Mouse (Mus musculus) MEL (cell line): ENCODE measurements around the gene Eif4b.

Experiments
- CHD2 ChIP-seq: IDR thresholded peaks from 2 replicates; pipeline ENCODE4 v1.6.1; 2011; ENCODE audit warnings: low read length, improper control_type of control experiment
- CTCF ChIP-seq, 3 experiments: IDR thresholded peaks in 2 of 3; conservative IDR thresholded peaks in 1 of 3; 2 replicates each; pipeline ENCODE4 v1.5.1; 2011 to 2012; ENCODE audit warnings: low read length in 3 of 3, low read depth in 2 of 3, mild to moderate bottlenecking in 2 of 3, improper control_type of control experiment in 1 of 3, inconsistent platforms in 1 of 3, mixed read lengths in 1 of 3, moderate library complexity in 1 of 3; ENCODE audit not compliant: control insufficient read depth in 1 of 3, insufficient read depth in 1 of 3, poor library complexity in 1 of 3, severe bottlenecking in 1 of 3
- ELF1 ChIP-seq: IDR thresholded peaks from 2 replicates; pipeline ENCODE4 v1.6.1; 2014; ENCODE audit warnings: low read depth, mild to moderate bottlenecking, inconsistent platforms, low read length, improper control_type of control experiment, moderate library complexity
- GABPA ChIP-seq: IDR thresholded peaks from 2 replicates; pipeline ENCODE4 v1.6.1; 2012; ENCODE audit warnings: low read depth, mild to moderate bottlenecking, inconsistent platforms, low read length, improper control_type of control experiment, moderate library complexity
- MAFK ChIP-seq: IDR thresholded peaks from 2 replicates; pipeline ENCODE4 v1.6.1; 2011; ENCODE audit warnings: low read depth, mild to moderate bottlenecking, low read length, improper control_type of control experiment, borderline replicate concordance
- NRF1 ChIP-seq: IDR thresholded peaks from 2 replicates; pipeline ENCODE4 v1.6.1; 2014; ENCODE audit warnings: low read depth, mild to moderate bottlenecking, inconsistent platforms, low read length, improper control_type of control experiment, moderate library complexity; ENCODE audit not compliant: poor library complexity, insufficient read depth, severe bottlenecking
- POLR2A ChIP-seq, 2 experiments: IDR thresholded peaks; 2 replicates each; pipeline ENCODE4 v1.6.1; 2011 to 2012; ENCODE audit warnings: low read length in 2 of 2, mild to moderate bottlenecking in 2 of 2, control low read depth in 1 of 2, improper control_type of control experiment in 1 of 2, low read depth in 1 of 2, moderate library complexity in 1 of 2; ENCODE audit not compliant: control insufficient read depth in 1 of 2, insufficient read depth in 1 of 2, poor library complexity in 1 of 2
- POLR2AphosphoS2 ChIP-seq: IDR thresholded peaks from 2 replicates; pipeline ENCODE4 v1.6.1; 2011; ENCODE audit warnings: low read length, improper control_type of control experiment
- UBTF ChIP-seq: IDR thresholded peaks from 2 replicates; pipeline ENCODE4 v1.6.1; 2012; ENCODE audit warnings: low read depth, mild to moderate bottlenecking, inconsistent platforms, low read length, improper control_type of control experiment, moderate library complexity, borderline replicate concordance; ENCODE audit not compliant: insufficient read depth
- USF1 ChIP-seq: IDR thresholded peaks from 2 replicates; pipeline ENCODE4 v1.6.1; 2014; ENCODE audit warnings: low read depth, mild to moderate bottlenecking, inconsistent platforms, low read length, improper control_type of control experiment, moderate library complexity
- ZNF384 ChIP-seq: IDR thresholded peaks from 2 replicates; pipeline ENCODE4 v1.6.1; 2012; ENCODE audit warnings: low read depth, mild to moderate bottlenecking, inconsistent platforms, low read length, improper control_type of control experiment

DNA sequence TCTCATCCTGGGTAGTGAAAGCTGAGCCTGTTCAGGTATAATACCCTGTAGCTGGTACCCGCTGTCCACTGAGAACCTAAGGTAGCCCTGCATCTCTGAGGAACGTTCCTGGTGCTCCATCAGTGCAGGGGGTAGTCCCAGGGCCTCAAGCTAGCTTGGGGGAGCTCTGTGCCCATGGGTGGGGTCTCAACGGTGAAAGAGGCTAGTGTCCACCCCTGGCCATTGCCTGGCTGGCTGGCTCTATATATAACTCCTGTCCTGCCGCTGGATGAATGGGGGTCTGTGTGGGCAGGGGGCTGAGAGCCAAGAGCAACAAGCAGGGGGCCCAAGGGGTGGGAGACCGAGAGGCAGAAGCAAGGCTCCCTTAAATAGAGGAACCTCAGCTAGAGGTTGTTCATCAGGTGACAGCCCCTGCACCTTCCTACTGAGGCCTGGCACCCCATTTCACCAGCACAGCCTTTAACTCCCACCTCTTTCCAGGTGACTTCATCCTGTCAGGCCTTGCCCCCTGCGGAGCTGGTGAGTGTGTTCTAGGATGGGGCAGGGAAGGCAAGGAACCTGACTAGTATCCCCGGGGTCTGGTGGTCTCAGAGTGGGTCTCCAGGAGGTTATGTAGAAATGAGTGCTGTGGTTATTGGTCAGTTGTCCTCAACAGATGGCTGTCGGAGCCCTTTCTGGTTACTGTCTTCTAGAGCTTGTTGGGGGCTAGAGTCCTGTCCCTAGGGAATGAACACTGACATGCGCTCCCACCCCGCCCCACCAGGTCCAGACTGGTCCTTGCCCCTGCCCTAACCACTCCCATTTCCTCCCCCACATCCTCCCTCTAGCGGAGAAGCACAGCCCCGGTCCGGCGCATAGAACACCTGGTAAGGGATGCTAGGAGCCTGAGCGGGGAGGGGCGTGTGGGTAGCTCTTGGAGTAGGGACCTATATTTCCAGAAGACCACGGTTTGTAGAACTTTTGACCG lies 32.5 kb downstream of the Eif4b start:
- TF ChIP-seq CTCF (IDR thresholded peaks at IDR 0.05 in 2 of 3, conservative IDR thresholded peaks at IDR 0.05 in 1 of 3; ENCODE audit: control insufficient read depth in 1 of 3, insufficient read depth in 1 of 3, low read depth in 2 of 3, low read length in 3 of 3, poor library complexity in 1 of 3, severe bottlenecking in 1 of 3) (peak in 1 of 3 experiments; percentile 20; a peak in 1 of 6 replicates), POLR2A (IDR thresholded peaks at IDR 0.05; ENCODE audit: control insufficient read depth in 1 of 2, insufficient read depth in 1 of 2, low read depth in 1 of 2, low read length in 2 of 2, poor library complexity in 1 of 2) (no peak), POLR2AphosphoS2 (no peak), ZNF384 (no peak), USF1 (no peak), ELF1 (no peak), UBTF (no peak), CHD2 (no peak), MAFK (no peak), GABPA (no peak), NRF1 (no peak)
